Comparison of ENCODE assay signal across 8 mouse cellular contexts in genomic region chr10:9899086-9899485, GRCm38 (mm10). TPM values are rescaled to one million over a fixed set of nuclear protein-coding genes. Genes with fewer than 3 reads are reported as not detected.
DNase-seq lines count a peak whose midpoint lies in the region; ATAC-seq lines count a peak whose summit lies in the region.

No protein-coding gene starts in this region.

- intact Hi-C loops in heart, postnatal 14 days (cut with DNase I) = no loop called here

- no peak overlapping the region for H3K27ac ChIP-seq in heart, embryonic 13.5 days (replicated peaks)
- H3K27ac ChIP-seq in brown adipose tissue, adult 24 weeks (replicated peaks; ENCODE audit: low read depth, low read length) = no peak overlapping the region
- H3K27ac ChIP-seq in hindbrain, embryonic 16.5 days (ENCODE audit: low read depth, low read length) = no peak overlapping the region
- no peak overlapping the region for H3K27ac ChIP-seq in midbrain, embryonic 16.5 days (ENCODE audit: low read length)

- H3K4me3 ChIP-seq in heart, embryonic 13.5 days = peak overlapping the region; percentile 68
- peak overlapping the region; percentile 59 for H3K4me3 ChIP-seq in brown adipose tissue, adult 24 weeks (ENCODE audit: insufficient read depth, low read depth, low read length)
- peak overlapping the region; percentile 94 for H3K4me3 ChIP-seq in hindbrain, embryonic 16.5 days (ENCODE audit: low read length)
- H3K4me3 ChIP-seq in midbrain, embryonic 16.5 days (ENCODE audit: low read depth, low read length) = peak overlapping the region; percentile 75

- H3K4me2 ChIP-seq in heart, embryonic 13.5 days = peak overlapping the region; percentile 99
- H3K4me2 ChIP-seq in hindbrain, embryonic 16.5 days (ENCODE audit: low read length) = peak overlapping the region; percentile 96
- H3K4me2 ChIP-seq in midbrain, embryonic 16.5 days (ENCODE audit: low read length) = peak overlapping the region; percentile 92

- peak overlapping the region; percentile 97 for H3K9ac ChIP-seq in heart, embryonic 13.5 days
- H3K9ac ChIP-seq in hindbrain, embryonic 16.5 days (ENCODE audit: low read depth, low read length) = peak overlapping the region; percentile 54
- peak overlapping the region; percentile 60 for H3K9ac ChIP-seq in midbrain, embryonic 16.5 days (ENCODE audit: low read depth, low read length)

- 4% methylated on average over 7 of the region's 7 CpGs for WGBS in heart, embryonic 13.5 days
- 2% methylated on average over 7 of the region's 7 CpGs for WGBS in hindbrain, embryonic 16.5 days
- 4% methylated on average over 7 of the region's 7 CpGs for WGBS in midbrain, embryonic 16.5 days

- peaks cover 8% of the 10 kb centered on the region for H3K36me3 ChIP-seq in heart, embryonic 13.5 days
- no peaks in the 10 kb centered on the region for H3K36me3 ChIP-seq in hindbrain, embryonic 16.5 days (ENCODE audit: control insufficient read depth, insufficient read depth, low read length)
- no peaks in the 10 kb centered on the region for H3K36me3 ChIP-seq in midbrain, embryonic 16.5 days (ENCODE audit: control insufficient read depth, insufficient read depth, low read length)

- ATAC-seq in heart, embryonic 13.5 days (ENCODE audit: extremely low read depth, insufficient number of reproducible peaks, low FRiP score, low TSS enrichment) = no peak
- ATAC-seq in hindbrain, embryonic 16.5 days = no peak
- no peak for ATAC-seq in midbrain, embryonic 16.5 days

- H3K4me1 ChIP-seq in heart, embryonic 13.5 days = peaks cover 21% of the 10 kb centered on the region
- H3K4me1 ChIP-seq in brown adipose tissue, adult 24 weeks (ENCODE audit: control insufficient read depth, insufficient read depth, insufficient read length, low read length) = peaks cover 2% of the 10 kb centered on the region; the same call in 1 of the 2 replicates
- peaks cover 14% of the 10 kb centered on the region for H3K4me1 ChIP-seq in hindbrain, embryonic 16.5 days (ENCODE audit: control insufficient read depth, insufficient read depth, low read depth, low read length)
- peaks cover 18% of the 10 kb centered on the region for H3K4me1 ChIP-seq in midbrain, embryonic 16.5 days (ENCODE audit: control insufficient read depth, insufficient read depth, low read length)

- no peak for DNase-seq in heart, postnatal 14 days
- DNase-seq in thymus, postnatal 25 days = no peak
- no peak for DNase-seq in natural killer cell, adult 2 months (ENCODE audit: low spot score in 2 of 2)
- DNase-seq in gastrocnemius, postnatal 4 days (ENCODE audit: low spot score in 2 of 2) = no peak

- no peaks in the 10 kb centered on the region for H3K27me3 ChIP-seq in heart, embryonic 13.5 days (replicated peaks)
- H3K27me3 ChIP-seq in hindbrain, embryonic 16.5 days (replicated peaks; ENCODE audit: control insufficient read depth, insufficient read depth, low read length) = no peaks in the 10 kb centered on the region
- H3K27me3 ChIP-seq in midbrain, embryonic 16.5 days (ENCODE audit: control insufficient read depth, insufficient read depth, low read depth, low read length) = no peaks in the 10 kb centered on the region

- no peaks in the 10 kb centered on the region for H3K9me3 ChIP-seq in heart, embryonic 13.5 days
- no peaks in the 10 kb centered on the region for H3K9me3 ChIP-seq in hindbrain, embryonic 16.5 days (ENCODE audit: control insufficient read depth, low read length)
- no peaks in the 10 kb centered on the region for H3K9me3 ChIP-seq in midbrain, embryonic 16.5 days (replicated peaks; ENCODE audit: control insufficient read depth, low read length, poor library complexity, severe bottlenecking)

RNA-seq across cellular contexts. Expression of gene Stxbp5, which starts 1.8 kb away (rescaled TPM):
- polyA plus RNA-seq in heart, embryonic 13.5 days (2015; fragmentation: Nextera tagmentation; extraction: Ambion mirVana) = 2.6 and 2.7 TPM in 2 replicates
- 10 to 100 TPM; 12.4 to 15.2 TPM for total RNA-seq in heart, postnatal 14 days (2021)
- 6.1 and 8.4 TPM in 2 replicates for polyA plus RNA-seq in brown adipose tissue, adult 24 weeks (2012; ENCODE audit: insufficient read depth, insufficient read length, missing spikeins)
- 7.3 and 7.9 TPM in 2 replicates for polyA plus RNA-seq in hindbrain, embryonic 16.5 days (2015; fragmentation: Nextera tagmentation; extraction: Ambion mirVana)
- polyA plus RNA-seq in midbrain, embryonic 16.5 days (2015; fragmentation: Nextera tagmentation; extraction: Ambion mirVana) = 8.8 and 9.8 TPM in 2 replicates
- total RNA-seq in gastrocnemius, postnatal 4 days (2021) = 10 to 100 TPM; 13.8 to 15.4 TPM
